Mouse (Mus musculus) lung, embryonic 15.5 days (tissue): ENCODE measurements around the gene Pard3. TPM values are rescaled to one million over a fixed set of nuclear protein-coding genes. Genes with fewer than 3 reads are reported as not detected.
A peak's percentile ranks its signal among the peaks of the same experiment; 100 is the strongest.
"Not testable (repeated sequence)": the region's sequence is repeated elsewhere in the genome, so short reads cannot be mapped to it uniquely, and the experiment has no call there.

Experiments used
- ATAC-seq: fragments of 200-750 bp; cut with Nextera tagmentation; 2 replicates; pipeline ENCODE4 v1.8.0; 2017; ENCODE audit warnings: moderate number of reproducible peaks, borderline replicate concordance; ENCODE audit not compliant: low FRiP score, low TSS enrichment; ENCODE audit errors: extremely low read depth
- H3K27ac ChIP-seq: fragments of 300-500 bp; sonication (generic); 2 replicates; pipeline ENCODE4 v1.5.1; 2015; ENCODE audit warnings: moderate library complexity, mild to moderate bottlenecking, inconsistent platforms
- H3K27me3 ChIP-seq: fragments of 300-500 bp; sonication (generic); 2 replicates; pipeline ENCODE4 v1.6.1; 2015; ENCODE audit warnings: inconsistent platforms
- H3K36me3 ChIP-seq: fragments of 300-500 bp; sonication (generic); 2 replicates; pipeline ENCODE4 v1.6.1; 2015; ENCODE audit warnings: inconsistent platforms
- H3K4me1 ChIP-seq: fragments of 300-500 bp; sonication (generic); 2 replicates; pipeline ENCODE4 v1.6.1; 2015; ENCODE audit warnings: inconsistent platforms
- H3K4me2 ChIP-seq: fragments of 300-500 bp; sonication (generic); 2 replicates; pipeline ENCODE4 v1.6.1; 2015; ENCODE audit warnings: inconsistent platforms, mild to moderate bottlenecking, moderate library complexity
- H3K4me3 ChIP-seq: fragments of 300-500 bp; sonication (generic); 2 replicates; pipeline ENCODE4 v1.5.1; 2015; ENCODE audit warnings: mild to moderate bottlenecking, inconsistent platforms
- H3K9ac ChIP-seq: fragments of 300-500 bp; sonication (generic); 2 replicates; pipeline ENCODE4 v1.6.1; 2015; ENCODE audit warnings: inconsistent platforms
- H3K9me3 ChIP-seq: fragments of 300-500 bp; sonication (generic); 2 replicates; pipeline ENCODE4 v1.6.1; 2016; ENCODE audit warnings: inconsistent platforms
- WGBS: fragments of 180-500 bp; shearing (Covaris S2); methylation state at CpG from one replicate; pipeline ENCODE4 v1.1.7; 2015; 5-methylcytosine and 5-hydroxymethylcytosine counted together
- polyA plus RNA-seq: library from polyadenylated mRNA; unstranded; fragments of >200 nt; fragmentation: Nextera tagmentation; extraction: Ambion mirVana; gene quantifications from 2 replicates; pipeline ENCODE4 v1.2.1, GENCODE M21; 2015

The Pard3 gene
- polyA plus RNA-seq, 1 experiment from 2014 or later: 21.9 TPM

DNA sequence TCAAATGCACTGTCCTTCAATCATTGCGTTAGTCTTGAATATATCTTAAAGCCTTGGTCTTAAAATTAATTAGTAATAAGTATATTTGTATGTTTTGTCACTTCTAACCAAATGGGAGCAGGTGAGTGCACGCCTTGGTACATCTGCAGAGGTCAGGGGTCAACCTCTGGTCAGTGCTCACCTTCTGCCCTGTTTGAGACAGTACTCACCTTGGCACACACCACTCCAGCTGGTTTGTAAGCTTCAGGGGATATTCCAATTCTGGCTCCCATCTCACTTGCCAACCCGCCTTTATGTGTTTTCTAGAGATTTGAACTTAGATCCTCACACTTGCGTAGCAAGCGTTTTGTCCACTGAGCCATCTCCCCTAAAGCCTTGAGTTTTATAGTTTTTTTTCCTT is 105.7 kb downstream of the Pard3 start:
- ATAC-seq: no peak
- WGBS: 94% methylated on average over 5 of the region's 5 CpGs

GRCm38 (mm10) chr8:127170372-127170771 is 106.7 kb downstream of the Pard3 start:
- not testable (repeated sequence) for H3K9me3 ChIP-seq, H3K27me3 ChIP-seq, H3K4me3 ChIP-seq, H3K36me3 ChIP-seq, ATAC-seq, H3K9ac ChIP-seq, H3K4me2 ChIP-seq, H3K27ac ChIP-seq
- H3K4me1 ChIP-seq: peaks cover 12% of the 10 kb centered on the region
- 63% methylated on average over 2 of the region's 2 CpGs for WGBS

More for the DNA sequence above, 105.7 kb downstream of the Pard3 start:
- Histone ChIP-seq H3K4me1 (peaks cover 12% of the 10 kb centered on the region), H3K9me3 (no peaks in the 10 kb centered on the region), H3K4me3 (no peak overlapping the region), H3K9ac (no peak overlapping the region), H3K36me3 (no peaks in the 10 kb centered on the region), H3K4me2 (no peak overlapping the region), H3K27ac (no peak overlapping the region), H3K27me3 (no peaks in the 10 kb centered on the region)

DNA sequence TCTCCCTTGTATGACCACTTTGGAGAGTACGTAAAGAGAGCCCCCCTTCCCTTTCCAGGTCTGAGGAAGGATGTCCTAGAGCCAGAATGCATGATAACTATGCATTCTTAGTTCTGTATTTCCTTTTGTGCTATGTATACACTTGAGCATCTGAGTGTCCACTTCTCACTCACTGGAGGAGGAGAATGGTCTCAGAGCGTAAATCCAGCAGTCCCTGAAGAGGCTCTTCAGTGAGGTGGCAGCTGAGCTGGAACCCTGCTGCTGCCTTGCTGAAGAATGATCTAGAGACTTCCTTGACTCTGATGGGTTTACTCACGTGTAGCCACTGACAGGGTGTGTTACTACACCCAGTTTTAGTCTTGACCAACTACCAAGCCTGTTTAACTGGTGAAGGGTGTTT is 107.2 kb downstream of the Pard3 start:
- no peaks in the 10 kb centered on the region for H3K9me3 ChIP-seq
- 62% methylated on average over 3 of the region's 3 CpGs for WGBS
- ATAC-seq: no peak
- no peaks in the 10 kb centered on the region for H3K36me3 ChIP-seq
- peaks cover 12% of the 10 kb centered on the region for H3K4me1 ChIP-seq
- no peak overlapping the region for H3K27ac ChIP-seq
- no peak overlapping the region for H3K4me2 ChIP-seq
- H3K4me3 ChIP-seq: no peak overlapping the region
- H3K27me3 ChIP-seq: no peaks in the 10 kb centered on the region
- H3K9ac ChIP-seq: no peak overlapping the region

GRCm38 (mm10) chr8:127173483-127173882 is 109.8 kb downstream of the Pard3 start:
- Histone ChIP-seq H3K9ac (no peak overlapping the region), H3K4me1 (peaks cover 12% of the 10 kb centered on the region), H3K9me3 (no peaks in the 10 kb centered on the region), H3K4me3 (no peak overlapping the region), H3K27ac (no peak overlapping the region), H3K4me2 (no peak overlapping the region), H3K36me3 (no peaks in the 10 kb centered on the region), H3K27me3 (no peaks in the 10 kb centered on the region)
- WGBS: 83% methylated on average over 5 of the region's 5 CpGs
- ATAC-seq: no peak

DNA sequence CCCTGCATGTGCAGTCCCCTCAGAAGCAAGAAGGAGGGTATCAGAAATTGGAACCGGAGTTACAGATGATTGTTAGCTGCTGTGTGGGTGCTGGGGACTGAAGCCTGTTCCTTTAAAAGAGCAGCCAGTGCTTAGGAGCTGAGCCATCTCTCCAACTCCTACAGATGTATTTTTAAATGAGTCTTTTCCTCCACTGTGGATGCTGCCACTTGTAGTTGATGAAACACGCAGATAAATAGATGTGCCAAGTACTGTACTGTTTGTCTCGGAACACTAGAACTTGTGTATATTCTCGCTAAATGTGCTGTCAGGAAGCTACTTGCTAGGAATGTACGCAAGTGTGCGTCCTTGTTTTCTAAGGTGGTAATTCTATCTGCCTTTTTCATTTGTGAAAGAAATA is 110.7 kb downstream of the Pard3 start:
- Histone ChIP-seq H3K36me3 (no peaks in the 10 kb centered on the region), H3K9me3 (no peaks in the 10 kb centered on the region), H3K4me2 (no peak overlapping the region), H3K9ac (no peak overlapping the region), H3K27ac (no peak overlapping the region), H3K4me3 (no peak overlapping the region), H3K4me1 (peaks cover 12% of the 10 kb centered on the region), H3K27me3 (no peaks in the 10 kb centered on the region)
- no peak for ATAC-seq
- WGBS: 78% methylated on average over 6 of the region's 6 CpGs

- no peaks in the 10 kb centered on the region for H3K9me3 ChIP-seq
- no peaks in the 10 kb centered on the region for H3K36me3 ChIP-seq
- no peak overlapping the region for H3K9ac ChIP-seq
- peaks cover 12% of the 10 kb centered on the region for H3K4me1 ChIP-seq
- no peak for ATAC-seq
- 63% methylated on average over 6 of the region's 6 CpGs for WGBS
- no peaks in the 10 kb centered on the region for H3K27me3 ChIP-seq
- H3K27ac ChIP-seq: no peak overlapping the region
- no peak overlapping the region for H3K4me2 ChIP-seq
- H3K4me3 ChIP-seq: no peak overlapping the region
These were observed 111.6 kb downstream of the Pard3 start for GRCm38 (mm10) chr8:127175160-127175836.

DNA sequence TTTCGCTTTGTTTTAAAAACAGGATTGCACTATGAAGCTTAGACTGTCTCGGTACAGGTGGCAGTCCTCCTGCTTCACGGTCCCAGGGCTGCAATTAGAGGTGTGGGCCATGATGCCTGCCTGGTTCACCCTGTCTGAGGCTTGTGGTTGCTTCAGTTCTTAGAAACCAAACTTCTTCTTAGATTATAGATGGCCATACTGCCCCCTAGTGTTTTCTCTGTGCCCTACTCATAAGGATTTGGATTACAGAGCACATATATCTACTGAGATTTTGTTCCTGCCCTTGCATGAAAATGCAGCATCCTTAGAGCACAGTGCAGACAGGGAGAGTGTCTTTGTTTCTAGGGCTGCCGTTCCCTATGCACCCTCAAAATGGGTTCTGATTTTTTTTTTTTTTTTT is 114.9 kb downstream of the Pard3 start:
- H3K27ac ChIP-seq: no peak overlapping the region
- no peak overlapping the region for H3K4me2 ChIP-seq
- H3K36me3 ChIP-seq: no peaks in the 10 kb centered on the region
- H3K4me3 ChIP-seq: no peak overlapping the region
- peak; percentile 35; the same call in 1 of the 2 replicates for ATAC-seq
- WGBS: 43% methylated on average over 4 of the region's 4 CpGs
- peaks cover 12% of the 10 kb centered on the region for H3K4me1 ChIP-seq
- no peaks in the 10 kb centered on the region for H3K9me3 ChIP-seq
- no peaks in the 10 kb centered on the region for H3K27me3 ChIP-seq
- H3K9ac ChIP-seq: no peak overlapping the region

GRCm38 (mm10) chr8:127181246-127181645 is 117.6 kb downstream of the Pard3 start:
- H3K27ac ChIP-seq: no peak overlapping the region
- no peak overlapping the region for H3K9ac ChIP-seq
- H3K9me3 ChIP-seq: no peaks in the 10 kb centered on the region
- ATAC-seq: no peak
- peaks cover 29% of the 10 kb centered on the region for H3K4me1 ChIP-seq
- H3K27me3 ChIP-seq: no peaks in the 10 kb centered on the region
- 77% methylated on average over 3 of the region's 3 CpGs for WGBS
- no peak overlapping the region for H3K4me3 ChIP-seq
- no peaks in the 10 kb centered on the region for H3K36me3 ChIP-seq
- H3K4me2 ChIP-seq: no peak overlapping the region

GRCm38 (mm10) chr8:127182065-127182464 is 118.4 kb downstream of the Pard3 start:
- no peak overlapping the region for H3K9ac ChIP-seq
- no peaks in the 10 kb centered on the region for H3K36me3 ChIP-seq
- H3K4me2 ChIP-seq: no peak overlapping the region
- H3K4me3 ChIP-seq: no peak overlapping the region
- H3K9me3 ChIP-seq: no peaks in the 10 kb centered on the region
- ATAC-seq: no peak
- no peaks in the 10 kb centered on the region for H3K27me3 ChIP-seq
- peaks cover 29% of the 10 kb centered on the region for H3K4me1 ChIP-seq
- H3K27ac ChIP-seq: no peak overlapping the region
- 71% methylated on average over 3 of the region's 3 CpGs for WGBS

- no peak for ATAC-seq
- no peak overlapping the region for H3K9ac ChIP-seq
- H3K27me3 ChIP-seq: no peaks in the 10 kb centered on the region
- WGBS: 28% methylated on average over 2 of the region's 2 CpGs
- H3K4me3 ChIP-seq: no peak overlapping the region
- H3K4me2 ChIP-seq: no peak overlapping the region
- peaks cover 29% of the 10 kb centered on the region for H3K4me1 ChIP-seq
- H3K36me3 ChIP-seq: no peaks in the 10 kb centered on the region
- H3K9me3 ChIP-seq: no peaks in the 10 kb centered on the region
- peak overlapping the region; percentile 31; the same call in 1 of the 2 replicates for H3K27ac ChIP-seq
These were observed 119.8 kb downstream of the Pard3 start for GRCm38 (mm10) chr8:127183533-127183932.

GRCm38 (mm10) chr8:127184025-127184424 is 120.3 kb downstream of the Pard3 start:
- Histone ChIP-seq H3K27ac (peak overlapping the region; percentile 31; the same call in 1 of the 2 replicates), H3K4me2 (no peak overlapping the region), H3K9ac (no peak overlapping the region), H3K4me3 (no peak overlapping the region), H3K4me1 (peaks cover 29% of the 10 kb centered on the region), H3K27me3 (no peaks in the 10 kb centered on the region), H3K36me3 (no peaks in the 10 kb centered on the region), H3K9me3 (no peaks in the 10 kb centered on the region)
- peak; percentile 53; the same call in 1 of the 2 replicates for ATAC-seq
- 2% methylated on average over 4 of the region's 4 CpGs for WGBS

- Histone ChIP-seq H3K4me1 (peaks cover 29% of the 10 kb centered on the region), H3K4me3 (no peak overlapping the region), H3K4me2 (no peak overlapping the region), H3K9me3 (no peaks in the 10 kb centered on the region), H3K9ac (no peak overlapping the region), H3K27me3 (no peaks in the 10 kb centered on the region), H3K27ac (no peak overlapping the region), H3K36me3 (no peaks in the 10 kb centered on the region)
- no peak for ATAC-seq
- WGBS: 57% methylated on average over 7 of the region's 7 CpGs
These were observed 122.2 kb downstream of the Pard3 start for GRCm38 (mm10) chr8:127185897-127186296.

DNA sequence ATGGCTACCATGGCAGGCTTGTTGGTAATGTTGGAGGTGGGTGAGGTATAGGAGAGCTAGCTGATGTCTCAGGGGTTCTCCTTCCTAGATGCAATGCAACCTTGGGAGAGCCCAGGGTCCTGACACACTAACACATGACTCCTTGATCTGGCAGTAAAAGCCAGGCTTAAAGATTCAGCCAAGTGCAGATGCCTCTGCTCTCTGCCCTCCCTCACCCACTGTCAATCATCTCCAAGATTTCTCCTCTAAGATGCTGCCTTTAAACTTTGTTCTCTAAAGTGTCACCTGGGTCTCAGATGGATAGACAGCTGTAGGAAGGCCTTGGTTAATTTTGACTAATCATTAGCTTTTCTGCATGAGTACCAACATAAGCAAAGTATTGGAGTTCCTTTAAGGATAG is 125.0 kb downstream of the Pard3 start:
- Histone ChIP-seq H3K9ac (no peak overlapping the region), H3K4me3 (no peak overlapping the region), H3K9me3 (no peaks in the 10 kb centered on the region), H3K27me3 (no peaks in the 10 kb centered on the region), H3K36me3 (no peaks in the 10 kb centered on the region), H3K4me2 (no peak overlapping the region), H3K4me1 (peaks cover 16% of the 10 kb centered on the region), H3K27ac (no peak overlapping the region)
- ATAC-seq: no peak
